Mouse (Mus musculus) megakaryocyte, embryonic 14.5 days (primary cell): ENCODE data around the gene 1700016H13Rik.

Source experiments
- FLI1 ChIP-seq: IDR thresholded peaks from 2 replicates; pipeline ENCODE4 v1.6.1; 2012; ENCODE audit warnings: low read length, inconsistent platforms, mixed read lengths
- GATA1 ChIP-seq: IDR thresholded peaks from 3 replicates; pipeline ENCODE4 v1.6.1; 2012; ENCODE audit warnings: mixed read lengths, low read length, inconsistent platforms, borderline replicate concordance

DNA sequence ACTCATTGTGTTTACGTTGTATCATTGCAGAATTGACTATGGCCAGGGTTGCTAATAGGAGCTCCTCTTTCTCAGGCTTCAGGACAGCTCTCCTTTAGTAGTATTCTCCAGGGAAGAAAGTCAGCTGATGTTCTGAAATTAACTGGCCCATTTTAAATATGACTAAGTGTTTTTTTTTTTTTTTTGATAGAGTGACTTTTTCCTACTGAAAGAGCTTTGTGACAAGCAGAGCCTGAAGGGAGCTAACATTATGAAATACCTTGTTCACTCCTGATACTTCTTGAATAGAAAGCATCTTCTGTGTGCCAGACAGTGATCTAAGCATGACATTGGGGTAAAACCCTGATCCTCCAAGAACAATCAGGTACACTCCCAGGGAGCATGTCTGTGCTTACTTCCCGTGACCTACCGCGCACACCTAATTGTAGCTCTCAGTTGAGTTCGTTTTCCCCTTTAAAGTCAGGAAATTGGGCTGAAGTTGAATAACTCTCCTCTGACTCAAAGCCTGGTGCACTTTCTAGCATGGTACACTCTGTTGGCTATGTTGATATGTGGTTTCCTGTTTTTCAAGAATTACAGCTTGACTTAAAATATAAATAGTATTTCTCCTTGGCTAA lies 42.2 kb upstream of the 1700016H13Rik start:
- no peak for TF ChIP-seq FLI1
- TF ChIP-seq GATA1, result no peak
